Mouse (Mus musculus) left cerebral cortex, postnatal 10 days (tissue): ENCODE data around the gene Gm28051. TPM values are rescaled to one million over a fixed set of nuclear protein-coding genes. Genes with fewer than 3 reads are reported as not detected.

Experiments used
- DNase-seq, 2 experiments: peaks; one replicate each; pipeline ENCODE4 v3.0.0; 2021 to 2022; ENCODE audit warnings: low spot score in 2 of 2, mixed read lengths in 1 of 2; ENCODE audit errors: extremely low spot score in 1 of 2
- intact Hi-C: fragments of 180-260 bp; cut with DNase I; formaldehyde crosslinking; loops from one replicate; pipeline ENCODE4 v1.15.1; 2025
- total RNA-seq, 2 experiments: library from RNA; stranded (reverse); gene quantifications; 2 replicates each; pipeline ENCODE4 v1.2.3; 2021

The Gm28051 gene
- total RNA-seq: not detected

- intact Hi-C loops: no loop called here
- DNase-seq: peak; percentile 96 to 99
Measured at GRCm38 (mm10) chr12:102757689-102758402, at the start of gene Gm28051, which contains the start of the genes Gon7 and Ubr7. Gene Gm28051, minus strand, starts transcription at chr12:102757765. Gene Gon7, minus strand, starts transcription at chr12:102757803. Gene Ubr7, plus strand, starts transcription at chr12:102757967.

- intact Hi-C loops: no loop called here
- no peak for DNase-seq
Measured at GRCm38 (mm10) chr12:102799528-102799927, 42.0 kb upstream of the Gm28051 start.

- intact Hi-C loops: no loop called here
- no peak for DNase-seq
Measured at GRCm38 (mm10) chr12:102787927-102788326, 30.4 kb upstream of the Gm28051 start.

- intact Hi-C loops: no loop called here
- DNase-seq: no peak
Measured at GRCm38 (mm10) chr12:102785593-102785985, 28.0 kb upstream of the Gm28051 start.

- DNase-seq: no peak
- intact Hi-C loops: no loop called here
Measured at GRCm38 (mm10) chr12:102784899-102785592, 27.5 kb upstream of the Gm28051 start.

- DNase-seq: no peak
- intact Hi-C loops: no loop called here
Measured at GRCm38 (mm10) chr12:102782841-102783240, 25.3 kb upstream of the Gm28051 start.

GRCm38 (mm10) chr12:102779452-102779851 is 21.9 kb upstream of the Gm28051 start:
- no peak for DNase-seq
- intact Hi-C loops: loop anchor here (10.0 kb wide), 2 partner anchors 285 to 325 kb away; no protein-coding TSS in a partner anchor

- intact Hi-C loops: loop anchor here (10.0 kb wide), 2 partner anchors 287 to 327 kb away; no protein-coding TSS in a partner anchor
Measured at GRCm38 (mm10) chr12:102778151-102778550, 20.6 kb upstream of the Gm28051 start.

GRCm38 (mm10) chr12:102776035-102776434 is 18.5 kb upstream of the Gm28051 start:
- DNase-seq: no peak
- intact Hi-C loops: loop anchor here (10.0 kb wide), 2 partner anchors 289 to 329 kb away; no protein-coding TSS in a partner anchor

More at GRCm38 (mm10) chr12:102778151-102778550, 20.6 kb upstream of the Gm28051 start:
- DNase-seq: no peak

GRCm38 (mm10) chr12:102772676-102773075 is 15.1 kb upstream of the Gm28051 start:
- intact Hi-C loops: loop anchor here (10.0 kb wide), 2 partner anchors 292 to 332 kb away; no protein-coding TSS in a partner anchor
- DNase-seq: no peak

- no peak for DNase-seq
- intact Hi-C loops: loop anchor here (10.0 kb wide), 2 partner anchors 293 to 333 kb away; no protein-coding TSS in a partner anchor
Measured at GRCm38 (mm10) chr12:102771601-102772000, 14.0 kb upstream of the Gm28051 start.

- intact Hi-C loops: no loop called here
Measured at GRCm38 (mm10) chr12:102769000-102769399, 11.4 kb upstream of the Gm28051 start.

GRCm38 (mm10) chr12:102763696-102764095 is 6.1 kb upstream of the Gm28051 start:
- DNase-seq: no peak
- intact Hi-C loops: no loop called here

More at GRCm38 (mm10) chr12:102769000-102769399, 11.4 kb upstream of the Gm28051 start:
- DNase-seq: no peak

- DNase-seq: no peak
- intact Hi-C loops: no loop called here
Measured at GRCm38 (mm10) chr12:102761668-102762067, 4.1 kb upstream of the Gm28051 start.

GRCm38 (mm10) chr12:102758936-102759335 is 1.4 kb upstream of the Gm28051 start:
- DNase-seq: peak in 1 of 2 experiments; percentile 32
- intact Hi-C loops: no loop called here

- peak in 1 of 2 experiments; percentile 33 for DNase-seq
- intact Hi-C loops: no loop called here
Measured at GRCm38 (mm10) chr12:102758403-102758756, 815 bp upstream of the Gm28051 start, which contains the start of gene Gm20604. Gene Gm20604, minus strand, starts transcription at chr12:102758672.

- no peak for DNase-seq
- intact Hi-C loops: no loop called here
Measured at GRCm38 (mm10) chr12:102757055-102757688, 393 bp downstream of the Gm28051 start.

- peak in 1 of 2 experiments; percentile 38 for DNase-seq
- intact Hi-C loops: no loop called here
Measured at GRCm38 (mm10) chr12:102756304-102756703, 1.3 kb downstream of the Gm28051 start.

- DNase-seq: no peak
- intact Hi-C loops: no loop called here
Measured at GRCm38 (mm10) chr12:102748256-102748655, 9.3 kb downstream of the Gm28051 start.
